Mouse (Mus musculus): ENCODE results near the gene Il6.
A peak's percentile ranks its signal among the peaks of the same experiment; 100 is the strongest.
"Not testable (repeated sequence)": the region's sequence is repeated elsewhere in the genome, so short reads cannot be mapped to it uniquely, and the experiment has no call there.

The Il6 gene

DNA sequence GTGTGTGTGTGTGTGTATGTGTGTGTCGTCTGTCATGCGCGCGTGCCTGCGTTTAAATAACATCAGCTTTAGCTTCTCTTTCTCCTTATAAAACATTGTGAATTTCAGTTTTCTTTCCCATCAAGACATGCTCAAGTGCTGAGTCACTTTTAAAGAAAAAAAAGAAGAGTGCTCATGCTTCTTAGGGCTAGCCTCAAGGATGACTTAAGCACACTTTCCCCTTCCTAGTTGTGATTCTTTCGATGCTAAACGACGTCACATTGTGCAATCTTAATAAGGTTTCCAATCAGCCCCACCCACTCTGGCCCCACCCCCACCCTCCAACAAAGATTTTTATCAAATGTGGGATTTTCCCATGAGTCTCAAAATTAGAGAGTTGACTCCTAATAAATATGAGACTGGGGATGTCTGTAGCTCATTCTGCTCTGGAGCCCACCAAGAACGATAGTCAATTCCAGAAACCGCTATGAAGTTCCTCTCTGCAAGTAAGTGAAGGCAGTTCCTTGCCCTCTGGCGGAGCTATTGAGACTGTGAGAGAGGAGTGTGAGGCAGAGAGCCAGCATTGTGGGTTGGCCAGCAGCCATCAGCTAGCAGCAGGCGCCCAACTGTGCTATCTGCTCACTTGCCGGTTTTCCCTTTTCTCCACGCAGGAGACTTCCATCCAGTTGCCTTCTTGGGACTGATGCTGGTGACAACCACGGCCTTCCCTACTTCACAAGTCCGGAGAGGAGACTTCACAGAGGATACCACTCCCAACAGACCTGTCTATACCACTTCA lies at the start of gene Il6:
TSS of gene Il6 (plus strand) at position 389 of the 778 bp plus-strand sequence.
- peak; percentile 87 to 94 for DNase-seq (ENCODE audit: inconsistent age in 2 of 2, low spot score in 1 of 2)

DNA sequence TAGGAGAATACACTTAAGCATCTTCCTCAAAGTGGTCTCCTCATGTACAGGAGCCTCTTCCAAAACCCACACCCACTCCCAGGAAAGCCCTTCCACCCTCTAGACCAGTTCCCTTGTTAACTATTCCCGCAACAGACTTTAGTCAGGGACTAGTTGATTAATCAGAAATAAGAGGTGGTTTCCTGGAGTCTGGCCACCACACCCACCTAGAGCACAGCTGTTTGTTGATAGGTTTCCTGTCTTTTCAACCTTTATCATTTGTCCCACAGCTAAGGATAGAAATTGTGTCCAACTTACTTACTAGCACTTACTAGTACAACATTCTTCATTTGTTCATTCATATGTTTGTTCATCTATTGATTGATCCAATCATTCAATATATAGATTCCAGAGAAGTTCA lies 49.4 kb upstream of the Il6 start:
- DNase-seq (ENCODE audit: inconsistent age in 2 of 2, low spot score in 1 of 2), result no peak

DNA sequence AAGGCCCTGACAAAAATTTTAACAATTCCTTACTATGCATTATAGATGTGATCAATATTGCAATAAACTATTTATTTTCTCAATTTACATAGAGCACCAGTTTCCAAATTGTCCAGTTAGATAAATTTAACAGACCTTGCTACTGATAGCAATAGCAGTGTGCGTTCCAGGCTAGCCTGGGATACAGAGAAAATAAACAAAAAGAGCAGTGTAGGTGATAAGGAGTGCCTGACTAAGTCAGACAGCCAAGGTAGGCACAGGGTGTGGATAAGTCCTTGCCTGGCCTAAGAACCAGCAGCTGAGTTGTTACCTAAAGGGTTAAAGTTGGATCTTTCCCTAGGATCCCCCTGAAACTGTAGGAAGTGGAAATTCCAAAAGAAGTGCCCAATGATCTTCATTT lies 42.7 kb upstream of the Il6 start:
- no peak for DNase-seq (ENCODE audit: inconsistent age in 2 of 2, low spot score in 1 of 2)

DNA sequence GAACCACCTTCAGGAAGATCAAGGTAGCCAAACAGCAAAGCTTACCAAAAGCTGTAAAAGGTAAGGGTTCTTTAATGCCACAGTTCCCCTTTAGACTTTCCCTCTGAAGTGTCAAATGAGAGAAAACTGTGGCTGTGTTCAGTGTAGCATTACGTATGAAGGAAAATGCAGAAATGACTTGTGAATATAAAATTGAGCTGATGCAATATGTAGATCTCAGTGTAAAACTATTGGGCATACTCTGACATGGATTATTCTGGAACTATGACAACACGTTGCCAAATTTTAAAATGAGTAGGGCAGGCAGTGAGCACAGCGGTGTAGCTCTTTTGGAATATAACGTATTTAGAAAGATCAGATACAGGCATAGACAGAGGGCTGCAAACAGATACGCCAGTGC lies 40.1 kb upstream of the Il6 start:
- DNase-seq (ENCODE audit: inconsistent age in 2 of 2, low spot score in 1 of 2), result no peak

DNA sequence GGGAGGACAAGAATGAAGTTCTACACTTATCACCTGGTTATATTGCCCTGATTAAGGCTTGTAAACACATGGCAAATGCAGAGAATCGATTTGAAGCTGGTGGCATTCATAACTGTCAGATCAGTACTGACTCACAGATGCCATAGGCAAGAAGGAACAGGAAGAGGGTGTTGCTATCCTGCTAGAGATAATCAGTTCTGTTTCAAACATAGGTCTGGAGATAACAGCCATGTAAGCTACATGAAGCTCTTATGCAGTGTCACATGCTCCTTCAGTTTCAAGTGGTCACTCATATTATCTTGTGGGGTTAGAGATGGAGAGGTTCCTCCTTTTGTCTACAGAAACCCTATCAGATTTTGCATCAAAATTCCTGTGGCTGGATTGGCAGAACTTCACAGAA lies 39.4 kb upstream of the Il6 start:
- DNase-seq (ENCODE audit: inconsistent age in 2 of 2, low spot score in 1 of 2), result no peak

DNA sequence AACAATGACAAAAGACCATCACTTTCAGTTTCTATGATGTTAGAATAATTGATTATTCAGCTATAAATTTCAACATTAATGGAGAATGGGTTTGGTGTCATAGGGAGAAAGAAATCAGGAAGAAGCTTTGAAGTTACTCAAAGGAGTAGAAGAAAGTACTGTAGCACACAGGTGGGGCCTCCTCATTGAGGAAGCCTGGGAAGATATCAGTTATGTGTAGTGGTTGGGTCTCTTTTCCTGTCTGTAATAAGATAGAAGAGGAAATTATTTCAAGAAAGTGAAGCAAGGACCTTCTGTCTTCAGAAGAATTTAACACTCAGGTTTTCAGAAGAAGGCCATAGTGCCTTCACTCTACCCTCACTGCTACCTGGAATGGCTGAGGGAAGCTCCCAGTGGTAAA lies 38.8 kb upstream of the Il6 start:
- DNase-seq (ENCODE audit: inconsistent age in 2 of 2, low spot score in 1 of 2), result no peak

DNA sequence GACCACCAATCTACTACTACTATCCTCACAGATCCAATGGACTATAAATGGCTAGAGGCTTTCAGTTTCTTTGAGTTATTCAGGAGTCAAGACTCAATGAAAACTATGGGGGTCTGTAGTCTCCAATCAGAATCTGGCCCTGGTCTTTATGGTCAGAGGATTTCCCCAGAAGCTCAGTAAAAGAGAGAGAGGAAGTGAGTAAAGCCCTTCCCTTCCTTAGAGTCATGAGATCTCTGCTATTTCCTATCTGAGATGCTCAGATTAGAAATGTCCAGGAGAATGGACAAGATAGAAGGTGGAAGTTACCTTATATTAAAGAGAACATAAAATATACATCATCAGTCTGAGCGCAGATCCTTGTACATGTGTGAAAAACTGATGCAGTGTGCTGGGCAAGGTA lies 19.3 kb upstream of the Il6 start:
- no peak for DNase-seq (ENCODE audit: inconsistent age in 2 of 2, low spot score in 1 of 2)

DNA sequence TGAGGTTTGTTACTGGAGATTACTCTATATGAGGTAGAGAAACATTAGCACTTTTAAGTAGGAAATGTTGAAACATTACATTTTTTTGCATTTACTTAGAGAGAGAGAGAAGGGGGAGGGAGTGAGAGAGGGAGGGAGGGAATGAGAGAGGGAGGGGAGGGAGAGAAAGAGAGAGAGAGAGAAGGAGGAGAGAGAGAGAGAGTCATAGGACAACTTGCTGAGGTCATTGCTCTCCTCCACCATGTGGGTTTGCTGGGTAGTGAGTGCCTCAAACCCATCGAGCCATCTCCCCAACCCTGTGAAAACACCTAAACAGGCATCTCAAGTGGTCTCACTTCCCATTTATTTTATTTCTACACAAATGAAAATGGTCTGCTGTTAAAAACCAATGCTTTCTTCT lies 18.6 kb upstream of the Il6 start:
- no peak for DNase-seq (ENCODE audit: inconsistent age in 2 of 2, low spot score in 1 of 2)

DNA sequence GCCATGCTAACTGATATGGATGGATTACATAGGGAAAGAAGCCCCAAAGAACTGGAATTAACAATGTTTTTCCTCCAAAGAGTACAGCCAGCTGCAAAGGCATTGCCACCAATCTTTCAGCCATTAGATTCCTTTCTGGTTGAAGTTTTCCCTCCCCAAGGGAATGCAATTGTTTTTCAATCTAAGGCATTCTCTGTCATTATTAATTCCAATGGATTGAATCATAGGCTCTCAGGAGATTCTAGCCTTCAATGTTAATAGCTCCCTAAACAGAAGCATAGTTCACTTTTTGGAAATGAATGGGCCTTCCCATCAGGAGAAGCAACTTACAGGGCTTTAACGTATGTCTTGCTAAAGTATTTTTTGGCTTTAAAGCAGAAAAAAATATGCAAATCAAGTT lies 15.6 kb upstream of the Il6 start:
- no peak for DNase-seq (ENCODE audit: inconsistent age in 2 of 2, low spot score in 1 of 2)

DNA sequence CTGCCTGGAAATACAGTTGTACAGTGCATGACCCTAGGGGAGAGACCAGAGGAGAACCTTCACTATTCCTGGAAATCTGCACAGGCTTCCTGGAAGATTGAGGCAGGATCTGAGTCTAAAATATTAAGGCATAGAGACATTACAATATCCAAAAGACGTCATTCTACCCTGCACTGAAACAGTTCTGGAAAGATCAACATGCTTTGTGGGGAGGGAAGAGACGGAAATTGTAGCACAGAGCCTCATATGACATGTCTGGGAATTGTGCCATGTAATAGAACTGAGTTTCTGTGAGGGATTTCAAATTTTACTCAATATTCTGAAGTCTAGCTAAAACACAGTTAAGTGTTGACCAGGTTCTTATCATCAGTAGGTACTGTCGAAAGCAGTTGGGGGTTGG lies 12.0 kb upstream of the Il6 start:
- DNase-seq (ENCODE audit: inconsistent age in 2 of 2, low spot score in 1 of 2), result no peak

DNA sequence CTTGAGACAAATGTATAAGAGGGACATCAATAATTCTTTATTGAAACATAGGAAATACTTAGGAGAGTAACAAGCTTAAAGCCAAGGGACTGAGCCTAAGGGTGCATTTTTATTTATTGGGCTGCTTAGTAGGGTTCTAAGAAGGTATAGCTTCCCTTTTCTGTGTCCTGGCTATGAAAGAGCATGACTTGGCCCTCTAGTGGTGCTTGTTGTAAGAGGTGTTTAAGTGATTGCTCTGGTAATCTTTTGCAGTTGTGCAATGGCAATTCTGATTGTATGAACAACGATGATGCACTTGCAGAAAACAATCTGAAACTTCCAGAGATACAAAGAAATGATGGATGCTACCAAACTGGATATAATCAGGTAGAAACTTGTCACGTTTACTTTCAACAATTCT lies 1.7 kb downstream of the Il6 start:
- peak in 1 of 2 experiments; percentile 71 for DNase-seq (ENCODE audit: inconsistent age in 2 of 2, low spot score in 1 of 2)

DNA sequence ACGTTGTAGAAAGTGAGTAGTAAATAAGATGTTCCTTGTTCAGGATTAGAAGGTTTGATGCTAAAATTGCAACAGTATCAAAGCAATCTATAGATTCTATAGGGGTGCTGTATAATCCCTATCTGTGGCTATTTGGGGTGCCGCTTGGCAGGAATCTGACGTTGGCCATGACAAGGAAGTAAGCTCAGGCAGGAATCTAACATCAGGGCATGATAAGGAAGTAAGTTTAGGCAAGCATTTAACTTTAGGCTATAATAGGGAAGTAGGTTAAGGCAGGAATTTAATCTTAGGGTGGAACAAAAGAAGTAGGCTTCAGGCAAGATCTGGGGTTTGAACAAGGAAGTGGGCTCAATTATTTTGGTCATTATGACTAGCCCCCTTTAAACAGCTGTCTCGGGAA lies 22.9 kb downstream of the Il6 start:
- not testable (repeated sequence) for DNase-seq (ENCODE audit: inconsistent age in 2 of 2, low spot score in 1 of 2)

DNA sequence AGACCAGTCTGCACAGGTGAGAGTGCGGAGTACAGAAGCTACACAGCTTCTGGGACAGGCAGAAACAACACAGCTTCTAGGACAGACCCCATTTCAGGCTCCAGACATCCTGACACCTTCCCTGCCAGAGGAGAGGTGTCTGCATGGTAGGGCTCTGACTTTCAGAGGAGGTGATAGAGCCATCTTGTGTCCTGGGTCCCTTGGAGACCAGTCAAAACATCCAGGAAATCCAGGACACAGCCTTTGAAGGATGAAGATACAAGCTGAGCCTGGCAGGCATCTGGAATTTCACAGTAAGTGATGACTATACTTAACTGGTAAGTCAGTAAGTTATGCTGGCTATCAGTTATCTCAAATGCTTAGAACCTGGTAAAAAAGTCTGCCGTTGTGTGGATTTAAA lies 24.2 kb downstream of the Il6 start:
- DNase-seq (ENCODE audit: inconsistent age in 2 of 2, low spot score in 1 of 2), result not testable (repeated sequence)

DNA sequence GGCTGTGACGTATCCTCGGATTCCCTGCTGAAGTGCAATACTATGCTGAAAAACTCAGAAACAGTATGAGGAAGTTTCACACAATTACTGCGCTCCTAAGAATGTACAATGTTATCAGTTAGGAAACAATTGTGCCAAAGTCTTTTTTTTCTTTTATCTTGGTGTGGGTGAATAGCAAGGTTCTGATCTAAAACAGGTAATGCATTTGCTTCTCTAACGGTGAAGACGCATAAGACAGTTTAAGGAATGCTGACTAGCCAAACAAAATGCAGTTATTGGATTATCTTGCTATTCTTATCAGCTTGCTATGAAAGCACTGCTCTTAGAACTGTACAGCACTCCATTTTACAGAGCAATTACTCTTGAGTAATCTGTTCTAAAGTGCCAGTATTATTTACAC lies 26.4 kb downstream of the Il6 start:
- DNase-seq (ENCODE audit: inconsistent age in 2 of 2, low spot score in 1 of 2), result not testable (repeated sequence)

DNA sequence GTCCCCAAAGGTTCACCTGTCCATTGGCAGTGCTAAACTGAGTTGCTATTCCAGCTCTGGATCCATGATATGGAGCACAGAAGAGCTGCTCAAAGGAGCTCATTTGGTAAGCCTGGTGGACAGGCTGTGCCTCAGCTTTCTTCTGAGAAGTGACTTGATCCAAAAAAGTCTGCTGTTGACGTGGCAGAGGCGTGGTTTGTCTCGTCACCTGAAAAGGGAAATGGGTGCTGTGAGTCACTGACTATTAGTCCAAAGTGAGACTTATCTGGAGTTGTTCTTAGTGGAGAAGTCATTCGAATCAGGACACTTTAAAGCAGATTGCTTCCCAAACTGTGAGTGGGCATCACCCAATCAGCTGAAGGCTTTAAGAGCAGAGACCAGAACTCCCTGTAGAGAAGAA lies 26.9 kb downstream of the Il6 start:
- not testable (repeated sequence) for DNase-seq (ENCODE audit: inconsistent age in 2 of 2, low spot score in 1 of 2)

DNA sequence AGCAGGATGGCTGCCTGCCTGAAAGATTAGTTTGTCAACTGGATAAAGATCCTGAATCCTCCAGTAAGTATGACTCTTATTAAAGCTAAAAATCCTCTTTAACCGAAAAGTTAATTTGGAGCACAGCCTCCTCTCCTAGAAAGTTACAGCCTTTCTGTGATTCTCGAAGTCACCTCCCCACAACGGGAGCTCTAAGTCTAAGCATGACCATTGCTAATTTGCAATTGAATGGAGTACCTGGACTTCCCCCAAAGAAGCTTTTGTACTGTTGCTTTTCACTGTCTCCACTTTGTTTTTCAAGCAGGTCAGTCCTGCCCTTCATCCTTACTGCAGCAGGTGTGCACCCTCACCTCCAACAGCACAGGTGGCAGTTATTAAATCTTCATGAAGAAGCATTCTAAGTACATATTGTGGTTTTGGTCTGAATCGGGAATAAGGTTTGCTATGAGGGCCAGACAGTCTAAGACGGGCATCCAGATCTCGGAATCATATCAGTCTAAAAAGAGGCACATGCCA lies 45.4 kb downstream of the Il6 start:
- DNase-seq (ENCODE audit: inconsistent age in 2 of 2, low spot score in 1 of 2), result no peak

DNA sequence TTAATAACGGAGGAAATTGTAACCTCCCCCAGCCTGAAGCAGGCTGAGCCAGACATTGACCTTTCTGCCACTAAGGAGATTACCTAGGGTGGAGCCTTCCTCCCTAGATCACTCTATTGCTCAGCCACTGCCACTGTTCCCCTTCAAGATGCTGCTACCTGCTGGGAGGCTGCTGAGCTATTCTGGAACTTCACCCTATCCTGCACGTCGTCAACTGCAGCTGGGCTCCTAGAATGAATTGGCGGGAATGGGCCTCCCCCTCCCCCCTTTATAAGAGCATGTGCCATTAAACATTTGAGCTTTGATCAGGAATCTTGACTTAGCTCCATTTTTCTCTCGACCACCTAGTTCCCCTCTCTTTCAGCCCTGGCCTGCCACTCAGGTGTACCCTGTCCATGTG lies 46.7 kb downstream of the Il6 start:
- DNase-seq (ENCODE audit: inconsistent age in 2 of 2, low spot score in 1 of 2), result not testable (repeated sequence)

DNA sequence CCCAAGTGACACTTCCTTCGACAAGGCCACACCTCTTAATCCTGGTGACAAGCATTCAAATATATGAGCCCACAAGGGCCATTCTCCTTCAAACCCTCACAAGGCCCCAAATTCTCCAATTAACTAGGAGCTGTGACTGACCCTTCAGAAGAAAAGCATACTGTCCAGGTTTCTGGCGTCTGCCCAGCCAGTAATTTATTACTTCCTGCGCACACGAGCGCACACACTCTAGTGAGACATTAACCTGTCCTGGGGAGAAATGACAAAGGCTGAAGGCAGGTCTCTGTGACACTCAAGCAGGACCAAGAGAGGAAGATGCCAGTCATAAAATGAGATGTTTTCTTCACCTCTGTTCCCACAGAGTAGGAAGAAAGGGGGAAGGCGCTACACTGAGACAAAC lies 54.8 kb downstream of the Il6 start:
- DNase-seq (ENCODE audit: inconsistent age in 2 of 2, low spot score in 1 of 2), result no peak

All from adrenal gland, adult (tissue).